Mouse (Mus musculus) MEL (cell line): Measurements from ENCODE around the gene Phxr2.

ENCODE experiments used
- CHD1 ChIP-seq: IDR thresholded peaks from 2 replicates; pipeline ENCODE4 v1.6.1; 2012; ENCODE audit warnings: low read depth, mild to moderate bottlenecking, inconsistent platforms, low read length, improper control_type of control experiment
- CHD2 ChIP-seq: IDR thresholded peaks from 2 replicates; pipeline ENCODE4 v1.6.1; 2011; ENCODE audit warnings: low read length, improper control_type of control experiment
- CTCF ChIP-seq, 3 experiments: IDR thresholded peaks in 2 of 3; conservative IDR thresholded peaks in 1 of 3; 2 replicates each; pipeline ENCODE4 v1.5.1; 2011 to 2012; ENCODE audit warnings: low read length in 3 of 3, low read depth in 2 of 3, mild to moderate bottlenecking in 2 of 3, improper control_type of control experiment in 1 of 3, inconsistent platforms in 1 of 3, mixed read lengths in 1 of 3, moderate library complexity in 1 of 3; ENCODE audit not compliant: control insufficient read depth in 1 of 3, insufficient read depth in 1 of 3, poor library complexity in 1 of 3, severe bottlenecking in 1 of 3
- EP300 ChIP-seq, 2 experiments: IDR thresholded peaks; 2 replicates each; pipeline ENCODE4 v1.6.1; 2011; ENCODE audit warnings: improper control_type of control experiment in 2 of 2, low read length in 2 of 2, low read depth in 1 of 2, mild to moderate bottlenecking in 1 of 2
- ETS1 ChIP-seq: IDR thresholded peaks from 2 replicates; pipeline ENCODE4 v1.6.1; 2012; ENCODE audit warnings: low read depth, mild to moderate bottlenecking, inconsistent platforms, low read length, improper control_type of control experiment, moderate library complexity
- KAT2A ChIP-seq: conservative IDR thresholded peaks from 2 replicates; pipeline ENCODE4 v1.6.1; 2012; ENCODE audit warnings: low read depth, low read length, improper control_type of control experiment, inconsistent platforms
- MAZ ChIP-seq: IDR thresholded peaks from 2 replicates; pipeline ENCODE4 v1.6.1; 2012; ENCODE audit warnings: low read depth, mild to moderate bottlenecking, inconsistent platforms, low read length, improper control_type of control experiment
- POLR2A ChIP-seq, 2 experiments: IDR thresholded peaks; 2 replicates each; pipeline ENCODE4 v1.6.1; 2011 to 2012; ENCODE audit warnings: low read length in 2 of 2, mild to moderate bottlenecking in 2 of 2, control low read depth in 1 of 2, improper control_type of control experiment in 1 of 2, low read depth in 1 of 2, moderate library complexity in 1 of 2; ENCODE audit not compliant: control insufficient read depth in 1 of 2, insufficient read depth in 1 of 2, poor library complexity in 1 of 2
- RCOR1 ChIP-seq: IDR thresholded peaks from 2 replicates; pipeline ENCODE4 v1.6.1; 2012; ENCODE audit warnings: low read depth, mild to moderate bottlenecking, inconsistent platforms, low read length, improper control_type of control experiment
- UBTF ChIP-seq: IDR thresholded peaks from 2 replicates; pipeline ENCODE4 v1.6.1; 2012; ENCODE audit warnings: low read depth, mild to moderate bottlenecking, inconsistent platforms, low read length, improper control_type of control experiment, moderate library complexity, borderline replicate concordance; ENCODE audit not compliant: insufficient read depth
- USF1 ChIP-seq: IDR thresholded peaks from 2 replicates; pipeline ENCODE4 v1.6.1; 2014; ENCODE audit warnings: low read depth, mild to moderate bottlenecking, inconsistent platforms, low read length, improper control_type of control experiment, moderate library complexity

DNA sequence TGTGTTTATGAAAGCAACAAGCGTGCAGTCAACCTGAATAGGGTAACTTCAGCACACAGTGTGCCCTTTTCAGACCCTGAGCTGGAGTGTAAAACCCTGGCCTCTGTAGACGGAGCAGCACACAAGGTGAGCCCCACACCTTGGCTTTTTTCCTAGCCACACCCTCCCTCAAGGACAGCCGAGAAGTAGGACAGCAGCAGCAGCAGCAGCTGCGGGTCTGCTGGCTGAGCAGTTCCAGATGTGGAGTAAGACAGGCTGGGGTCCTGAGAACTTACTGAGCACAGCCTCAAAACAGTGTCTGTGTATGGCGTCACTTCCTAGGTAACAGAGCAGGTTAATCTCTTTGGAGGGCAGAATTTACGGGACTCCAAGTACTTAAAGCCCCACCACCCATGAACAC is 7.4 kb downstream of the Phxr2 start:
- TF ChIP-seq CTCF (IDR thresholded peaks at IDR 0.05 in 2 of 3, conservative IDR thresholded peaks at IDR 0.05 in 1 of 3; ENCODE audit: control insufficient read depth in 1 of 3, insufficient read depth in 1 of 3, low read depth in 2 of 3, low read length in 3 of 3, poor library complexity in 1 of 3, severe bottlenecking in 1 of 3), result no peak
- no peak for TF ChIP-seq CHD1
- no peak for TF ChIP-seq EP300 (IDR thresholded peaks at IDR 0.05; ENCODE audit: low read depth in 1 of 2, low read length in 2 of 2)
- no peak for TF ChIP-seq MAZ
- TF ChIP-seq USF1, result no peak
- no peak for TF ChIP-seq ETS1
- TF ChIP-seq KAT2A, result no peak
- no peak for TF ChIP-seq POLR2A (IDR thresholded peaks at IDR 0.05; ENCODE audit: control insufficient read depth in 1 of 2, insufficient read depth in 1 of 2, low read depth in 1 of 2, low read length in 2 of 2, poor library complexity in 1 of 2)
- no peak for TF ChIP-seq CHD2
- no peak for TF ChIP-seq RCOR1
- TF ChIP-seq UBTF, result no peak
